Comparison of ENCODE assay signal across 10 mouse cellular contexts in the genomic region with DNA sequence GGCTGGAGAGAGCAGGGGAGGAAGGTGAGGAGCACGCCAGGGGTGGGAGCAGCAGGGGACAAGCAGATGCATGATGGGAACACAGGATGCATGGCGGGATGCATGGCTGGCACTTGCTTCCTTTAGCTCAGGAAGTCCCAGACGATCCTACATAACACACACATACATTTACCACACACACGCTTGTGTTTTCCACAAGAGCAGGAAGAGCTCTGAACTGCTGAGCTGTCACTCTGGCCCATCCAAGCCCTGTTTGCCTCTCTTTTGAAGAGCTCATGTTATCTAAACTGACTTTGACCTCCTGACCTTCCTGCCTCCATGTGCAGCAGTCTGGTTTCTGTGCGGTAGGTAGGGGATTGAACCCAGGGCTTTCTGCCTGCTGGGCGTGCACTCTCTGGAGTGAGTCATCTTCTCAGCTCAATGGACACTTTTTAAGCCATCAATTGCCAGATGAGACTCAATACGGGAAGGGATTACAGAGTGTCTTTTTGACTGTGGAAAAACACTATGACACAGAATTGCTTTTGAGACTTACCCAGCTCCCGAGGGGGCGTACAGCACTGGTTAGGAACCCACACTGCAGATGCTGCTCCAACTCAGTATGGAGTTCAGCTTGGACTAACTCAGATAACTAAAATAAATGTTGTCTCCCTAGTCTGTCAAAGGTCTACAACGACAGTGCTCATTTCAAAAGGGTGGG. TPM values are rescaled to one million over a fixed set of nuclear protein-coding genes. Genes with fewer than 3 reads are reported as not detected.
DNase-seq lines count a peak whose midpoint lies in the region; ATAC-seq and TF ChIP-seq lines count a peak whose summit lies in the region.
"Had no signal": no experiment of that assay in that cellular context is flagged by ENCODE, and none has a peak within 500 bp of the region (broad histone marks: within the 10 kb centered on the region; RNA-seq: fewer than 3 reads in every experiment).

No protein-coding gene starts in this region.

- peak overlapping the region; percentile 42; the same call in 1 of the 2 replicates for H3K27ac ChIP-seq in heart, embryonic 15.5 days
- H3K27ac ChIP-seq in midbrain, embryonic 14.5 days (replicated peaks; ENCODE audit: low read depth, low read length): no peak overlapping the region
- H3K27ac ChIP-seq in midbrain, embryonic 11.5 days (ENCODE audit: low read depth, low read length): no peak overlapping the region
- H3K27ac ChIP-seq in embryonic facial prominence, embryonic 14.5 days (replicated peaks; ENCODE audit: low read depth, low read length): no peak overlapping the region
- peak overlapping the region; percentile 3 for H3K27ac ChIP-seq in liver, postnatal 0 days (ENCODE audit: low read depth)

- ATAC-seq in heart, embryonic 15.5 days (replicated peaks; ENCODE audit: insufficient number of reproducible peaks, insufficient read depth, low FRiP score, low read depth): no peak
- no peak for ATAC-seq in midbrain, embryonic 14.5 days (ENCODE audit: low FRiP score, low TSS enrichment)
- no peak for ATAC-seq in midbrain, embryonic 11.5 days (ENCODE audit: low FRiP score)
- no peak for ATAC-seq in embryonic facial prominence, embryonic 14.5 days (ENCODE audit: low read depth)
- ATAC-seq in liver, postnatal 0 days: peak; percentile 32

- TF ChIP-seq CTCF in liver, postnatal 0 days (IDR thresholded peaks at IDR 0.05; ENCODE audit: low read depth): no peak

- H3K4me1 ChIP-seq in heart, embryonic 15.5 days (replicated peaks): peaks cover 17% of the 10 kb centered on the region
- peaks cover 8% of the 10 kb centered on the region; the same call in 1 of the 2 replicates for H3K4me1 ChIP-seq in midbrain, embryonic 14.5 days (ENCODE audit: control insufficient read depth, insufficient read depth, low read length)
- peaks cover 5% of the 10 kb centered on the region for H3K4me1 ChIP-seq in midbrain, embryonic 11.5 days (ENCODE audit: control insufficient read depth, insufficient read depth, low read length)
- H3K4me1 ChIP-seq in embryonic facial prominence, embryonic 14.5 days (ENCODE audit: control insufficient read depth, insufficient read depth, low read length): no peaks in the 10 kb centered on the region
- peaks cover 4% of the 10 kb centered on the region for H3K4me1 ChIP-seq in liver, postnatal 0 days (ENCODE audit: insufficient read depth)

- TF ChIP-seq EP300 in liver, postnatal 0 days (IDR thresholded peaks at IDR 0.05; ENCODE audit: low read depth): no peak

- DNase-seq in heart, adult 11 months: no peak
- DNase-seq in midbrain, embryonic 14.5 days: no peak
- DNase-seq in midbrain, embryonic 11.5 days (ENCODE audit: low spot score, missing footprints): no peak
- DNase-seq in embryonic facial prominence, embryonic 14.5 days (ENCODE audit: low spot score): peak; percentile 23
- DNase-seq in liver, postnatal 0 days: no peak
- DNase-seq in T-cell, adult 2 months (ENCODE audit: low spot score): no peak
- DNase-seq in adrenal gland, postnatal 36 days: no peak
- DNase-seq: thymus, postnatal 14 days had no signal

- H3K9ac ChIP-seq in heart, embryonic 15.5 days: no peak overlapping the region; the same call in 1 of the 2 replicates
- H3K9ac ChIP-seq in midbrain, embryonic 14.5 days (replicated peaks; ENCODE audit: low read length): no peak overlapping the region
- H3K9ac ChIP-seq in midbrain, embryonic 11.5 days (ENCODE audit: low read length): no peak overlapping the region
- no peak overlapping the region for H3K9ac ChIP-seq in embryonic facial prominence, embryonic 14.5 days (ENCODE audit: low read depth, low read length)
- H3K9ac ChIP-seq in liver, postnatal 0 days (replicated peaks): no peak overlapping the region

- H3K4me2 ChIP-seq in heart, embryonic 15.5 days: peak overlapping the region; percentile 44
- H3K4me2 ChIP-seq in midbrain, embryonic 14.5 days (ENCODE audit: low read length): 0 out of 2 replicates have a peak overlapping the region, but pooled peaks have one; percentile 3
- no peak overlapping the region for H3K4me2 ChIP-seq in midbrain, embryonic 11.5 days
- H3K4me2 ChIP-seq in embryonic facial prominence, embryonic 14.5 days (ENCODE audit: low read depth, low read length): peak overlapping the region; percentile 40
- peak overlapping the region; percentile 50 for H3K4me2 ChIP-seq in liver, postnatal 0 days (ENCODE audit: low read depth, low read length)

- 39% methylated on average over 10 of the region's 10 CpGs for WGBS in heart, embryonic 15.5 days
- WGBS in midbrain, embryonic 14.5 days: 51% methylated on average over 10 of the region's 10 CpGs
- 47% methylated on average over 10 of the region's 10 CpGs for WGBS in midbrain, embryonic 11.5 days
- WGBS in embryonic facial prominence, embryonic 14.5 days: 45% methylated on average over 10 of the region's 10 CpGs
- 35% methylated on average over 10 of the region's 10 CpGs for WGBS in liver, postnatal 0 days (ENCODE audit: insufficient replicate concordance)

- H3K9me3 ChIP-seq in heart, embryonic 15.5 days (replicated peaks): no peaks in the 10 kb centered on the region
- H3K9me3 ChIP-seq in midbrain, embryonic 14.5 days (ENCODE audit: control insufficient read depth, low read length): no peaks in the 10 kb centered on the region
- H3K9me3 ChIP-seq in midbrain, embryonic 11.5 days (ENCODE audit: control insufficient read depth, low read length): no peaks in the 10 kb centered on the region
- H3K9me3 ChIP-seq in embryonic facial prominence, embryonic 14.5 days (ENCODE audit: control insufficient read depth, low read length): no peaks in the 10 kb centered on the region
- no peaks in the 10 kb centered on the region for H3K9me3 ChIP-seq in liver, postnatal 0 days (ENCODE audit: low read length)

- peak overlapping the region; percentile 31 for H3K4me3 ChIP-seq in heart, embryonic 15.5 days
- H3K4me3 ChIP-seq in midbrain, embryonic 14.5 days (replicated peaks; ENCODE audit: low read depth, low read length): no peak overlapping the region
- H3K4me3 ChIP-seq in midbrain, embryonic 11.5 days (ENCODE audit: low read depth, low read length): no peak overlapping the region
- H3K4me3 ChIP-seq in embryonic facial prominence, embryonic 14.5 days (ENCODE audit: low read depth, low read length): no peak overlapping the region
- no peak overlapping the region for H3K4me3 ChIP-seq in liver, postnatal 0 days (ENCODE audit: low read depth, low read length)
- H3K4me3 ChIP-seq: myocyte had no signal

- no peaks in the 10 kb centered on the region for H3K36me3 ChIP-seq in heart, embryonic 15.5 days
- no peaks in the 10 kb centered on the region for H3K36me3 ChIP-seq in midbrain, embryonic 14.5 days (ENCODE audit: control insufficient read depth, insufficient read depth, low read length)
- H3K36me3 ChIP-seq in midbrain, embryonic 11.5 days (ENCODE audit: control insufficient read depth, insufficient read depth, low read length): no peaks in the 10 kb centered on the region
- no peaks in the 10 kb centered on the region for H3K36me3 ChIP-seq in embryonic facial prominence, embryonic 14.5 days (ENCODE audit: control insufficient read depth, insufficient read depth, low read length)
- H3K36me3 ChIP-seq in liver, postnatal 0 days (replicated peaks; ENCODE audit: insufficient read depth, low read length): no peaks in the 10 kb centered on the region

- H3K27me3 ChIP-seq in heart, embryonic 15.5 days: no peaks in the 10 kb centered on the region
- H3K27me3 ChIP-seq in midbrain, embryonic 14.5 days (ENCODE audit: control insufficient read depth, insufficient read depth, low read length): no peaks in the 10 kb centered on the region
- no peaks in the 10 kb centered on the region for H3K27me3 ChIP-seq in midbrain, embryonic 11.5 days (ENCODE audit: control insufficient read depth, insufficient read depth, low read length)
- H3K27me3 ChIP-seq in embryonic facial prominence, embryonic 14.5 days (replicated peaks; ENCODE audit: control insufficient read depth, insufficient read depth, low read length): no peaks in the 10 kb centered on the region
- no peaks in the 10 kb centered on the region for H3K27me3 ChIP-seq in liver, postnatal 0 days (ENCODE audit: insufficient read depth, low read length)

RNA-seq across cellular contexts. Expression of gene Npr1, which starts 14.1 kb away (rescaled TPM):
- polyA plus RNA-seq in heart, embryonic 15.5 days (2015; fragmentation: Nextera tagmentation; extraction: Ambion mirVana): 10.1 and 12.5 TPM in 2 replicates
- 0.65 and 2.3 TPM in 2 replicates for polyA plus RNA-seq in midbrain, embryonic 14.5 days (2014; fragmentation: Nextera tagmentation; extraction: Ambion mirVana)
- polyA plus RNA-seq in midbrain, embryonic 11.5 days (2014; fragmentation: Nextera tagmentation; extraction: Ambion mirVana): 2.4 and 2.7 TPM in 2 replicates
- polyA plus RNA-seq in embryonic facial prominence, embryonic 14.5 days (2014; fragmentation: Nextera tagmentation; extraction: Ambion mirVana): 6.7 and 8.2 TPM in 2 replicates
- 5.9 and 6.2 TPM in 2 replicates for polyA plus RNA-seq in liver, postnatal 0 days (2015; fragmentation: Nextera tagmentation; extraction: Ambion mirVana)
- 100 to 1,000 TPM; 203 to 287 TPM for total RNA-seq in adrenal gland, postnatal 36 days (2021)

RNA-seq across cellular contexts. Expression of gene Ints3, which starts 18.1 kb away (rescaled TPM):
- polyA plus RNA-seq in heart, embryonic 15.5 days (2015; fragmentation: Nextera tagmentation; extraction: Ambion mirVana): 16.7 and 22.6 TPM in 2 replicates
- polyA plus RNA-seq in midbrain, embryonic 14.5 days (2014; fragmentation: Nextera tagmentation; extraction: Ambion mirVana): 32.3 and 35.0 TPM in 2 replicates
- 34.4 and 34.7 TPM in 2 replicates for polyA plus RNA-seq in midbrain, embryonic 11.5 days (2014; fragmentation: Nextera tagmentation; extraction: Ambion mirVana)
- polyA plus RNA-seq in embryonic facial prominence, embryonic 14.5 days (2014; fragmentation: Nextera tagmentation; extraction: Ambion mirVana): 26.0 and 31.8 TPM in 2 replicates
- 4.0 and 4.6 TPM in 2 replicates for polyA plus RNA-seq in liver, postnatal 0 days (2015; fragmentation: Nextera tagmentation; extraction: Ambion mirVana)
- total RNA-seq in adrenal gland, postnatal 36 days (2021): 10 to 100 TPM; 79.4 to 89.6 TPM

RNA-seq across cellular contexts. Expression of gene Ilf2, which starts 24.4 kb away (rescaled TPM):
- polyA plus RNA-seq in heart, embryonic 15.5 days (2015; fragmentation: Nextera tagmentation; extraction: Ambion mirVana): 97.3 and 108 TPM in 2 replicates
- 271 and 282 TPM in 2 replicates for polyA plus RNA-seq in midbrain, embryonic 14.5 days (2014; fragmentation: Nextera tagmentation; extraction: Ambion mirVana)
- polyA plus RNA-seq in midbrain, embryonic 11.5 days (2014; fragmentation: Nextera tagmentation; extraction: Ambion mirVana): 338 and 369 TPM in 2 replicates
- 137 and 166 TPM in 2 replicates for polyA plus RNA-seq in embryonic facial prominence, embryonic 14.5 days (2014; fragmentation: Nextera tagmentation; extraction: Ambion mirVana)
- polyA plus RNA-seq in liver, postnatal 0 days (2015; fragmentation: Nextera tagmentation; extraction: Ambion mirVana): 23.1 and 27.6 TPM in 2 replicates
- total RNA-seq in adrenal gland, postnatal 36 days (2021): 10 to 100 TPM; 56.9 to 63.7 TPM

RNA-seq across cellular contexts. Expression of gene Snapin, which starts 39.3 kb away (rescaled TPM):
- polyA plus RNA-seq in heart, embryonic 15.5 days (2015; fragmentation: Nextera tagmentation; extraction: Ambion mirVana): 71.5 and 75.1 TPM in 2 replicates
- polyA plus RNA-seq in midbrain, embryonic 14.5 days (2014; fragmentation: Nextera tagmentation; extraction: Ambion mirVana): 89.7 and 92.8 TPM in 2 replicates
- polyA plus RNA-seq in midbrain, embryonic 11.5 days (2014; fragmentation: Nextera tagmentation; extraction: Ambion mirVana): 70.9 and 77.2 TPM in 2 replicates
- polyA plus RNA-seq in embryonic facial prominence, embryonic 14.5 days (2014; fragmentation: Nextera tagmentation; extraction: Ambion mirVana): 79.6 and 89.9 TPM in 2 replicates
- 23.6 and 24.2 TPM in 2 replicates for polyA plus RNA-seq in liver, postnatal 0 days (2015; fragmentation: Nextera tagmentation; extraction: Ambion mirVana)
- 10 to 100 TPM; 53.3 to 79.3 TPM for total RNA-seq in adrenal gland, postnatal 36 days (2021)

RNA-seq across cellular contexts. Expression of gene Chtop, which starts 57.8 kb away (rescaled TPM):
- polyA plus RNA-seq in heart, embryonic 15.5 days (2015; fragmentation: Nextera tagmentation; extraction: Ambion mirVana): 90.9 and 98.3 TPM in 2 replicates
- 135 and 145 TPM in 2 replicates for polyA plus RNA-seq in midbrain, embryonic 14.5 days (2014; fragmentation: Nextera tagmentation; extraction: Ambion mirVana)
- polyA plus RNA-seq in midbrain, embryonic 11.5 days (2014; fragmentation: Nextera tagmentation; extraction: Ambion mirVana): 138 and 146 TPM in 2 replicates
- 92.1 and 98.4 TPM in 2 replicates for polyA plus RNA-seq in embryonic facial prominence, embryonic 14.5 days (2014; fragmentation: Nextera tagmentation; extraction: Ambion mirVana)
- polyA plus RNA-seq in liver, postnatal 0 days (2015; fragmentation: Nextera tagmentation; extraction: Ambion mirVana): 39.9 and 42.9 TPM in 2 replicates
- total RNA-seq in adrenal gland, postnatal 36 days (2021): 100 to 1,000 TPM; 115 to 125 TPM

Comparison
In these comparisons a context has a peak if more than half of its experiments do, and no peak if none do; other contexts are left out.
1. H3K27ac ChIP-seq: peak in heart, embryonic 15.5 days (single experiment) and liver, postnatal 0 days (single experiment); none in midbrain, embryonic 14.5 days (single experiment), midbrain, embryonic 11.5 days (single experiment) and embryonic facial prominence, embryonic 14.5 days (single experiment).